Mouse (Mus musculus) CH12.LX (cell line): ENCODE data around the gene Fermt2. TPM values are rescaled to one million over a fixed set of nuclear protein-coding genes. Genes with fewer than 3 reads are reported as not detected.

ENCODE experiments used
- DNase-seq: peaks from one replicate; pipeline ENCODE4 v3.0.0-alpha.2; 2013; ENCODE audit errors: extremely low read depth
- H3K27ac ChIP-seq: 2 replicates; pipeline ENCODE4 v1.5.1; 2012; ENCODE audit warnings: low read depth, mild to moderate bottlenecking, control low read depth, moderate library complexity; ENCODE audit not compliant: insufficient read depth
- H3K27me3 ChIP-seq: replicated peaks from 2 replicates; pipeline ENCODE3; 2012; ENCODE audit warnings: inconsistent platforms
- H3K36me3 ChIP-seq, 2 experiments: replicated peaks in 1 of 2; 2 replicates each; pipeline versions ENCODE3 to v1.6.1; 2012; ENCODE audit warnings: inconsistent platforms in 1 of 2, low read length in 1 of 2, mild to moderate bottlenecking in 1 of 2, mixed read lengths in 1 of 2, moderate library complexity in 1 of 2; ENCODE audit not compliant: control insufficient read depth in 1 of 2, insufficient read depth in 1 of 2
- H3K4me1 ChIP-seq, 2 experiments: 2 replicates each; pipeline ENCODE4 v1.6.1; 2012; ENCODE audit warnings: inconsistent platforms in 1 of 2, moderate library complexity in 1 of 2; ENCODE audit not compliant: insufficient read depth in 2 of 2, control insufficient read depth in 1 of 2
- H3K4me2 ChIP-seq: 2 replicates; pipeline ENCODE4 v1.6.1; 2012; ENCODE audit warnings: low read depth, mild to moderate bottlenecking, control low read depth; ENCODE audit not compliant: poor library complexity, insufficient read depth, severe bottlenecking
- H3K4me3 ChIP-seq, 3 experiments: fragments of 150-350 bp in 1 of 3; sonication (generic) in 1 of 3; replicated peaks in 1 of 3; 2 replicates each; pipeline versions ENCODE3 to v1.5.1; 2011 to 2012; ENCODE audit warnings: low read depth in 2 of 3, low read length in 2 of 3, mild to moderate bottlenecking in 2 of 3, moderate library complexity in 2 of 3, control low read depth in 1 of 3, improper control_type of control experiment in 1 of 3, inconsistent platforms in 1 of 3, mixed read lengths in 1 of 3; ENCODE audit not compliant: poor library complexity in 1 of 3
- H3K79me2 ChIP-seq: replicated peaks from 2 replicates; pipeline ENCODE4 v1.6.1; 2012; ENCODE audit warnings: mild to moderate bottlenecking, moderate library complexity; ENCODE audit not compliant: control insufficient read depth, poor library complexity, insufficient read depth, severe bottlenecking; ENCODE audit errors: extremely low read depth
- H3K9ac ChIP-seq: 2 replicates; pipeline ENCODE4 v1.6.1; 2012; ENCODE audit warnings: low read depth, mild to moderate bottlenecking, control low read depth, moderate library complexity; ENCODE audit not compliant: insufficient read depth
- H3K9me3 ChIP-seq: replicated peaks from 2 replicates; pipeline ENCODE3; 2012; ENCODE audit warnings: low read length, inconsistent platforms, mixed read lengths
- BHLHE40 ChIP-seq: IDR thresholded peaks from 2 replicates; pipeline ENCODE4 v1.6.1; 2011; ENCODE audit warnings: mild to moderate bottlenecking, low read depth, low read length, improper control_type of control experiment
- CHD1 ChIP-seq: IDR thresholded peaks from 2 replicates; pipeline ENCODE4 v1.6.1; 2012; ENCODE audit warnings: low read depth, low read length, improper control_type of control experiment, inconsistent platforms
- CHD2 ChIP-seq: IDR thresholded peaks from 2 replicates; pipeline ENCODE4 v1.6.1; 2011; ENCODE audit warnings: low read length, improper control_type of control experiment
- CTCF ChIP-seq, 2 experiments: IDR thresholded peaks in 1 of 2; conservative IDR thresholded peaks in 1 of 2; 2 replicates each; pipeline ENCODE4 v1.5.1; 2011 to 2012; ENCODE audit warnings: low read depth in 2 of 2, low read length in 2 of 2, improper control_type of control experiment in 1 of 2, inconsistent platforms in 1 of 2, mild to moderate bottlenecking in 1 of 2, moderate library complexity in 1 of 2
- E2F4 ChIP-seq: IDR thresholded peaks from 2 replicates; pipeline ENCODE4 v1.6.1; 2011; ENCODE audit warnings: low read depth, low read length, improper control_type of control experiment; ENCODE audit not compliant: insufficient replicate concordance
- EP300 ChIP-seq: IDR thresholded peaks from 2 replicates; pipeline ENCODE4 v1.6.1; 2011; ENCODE audit warnings: low read length, improper control_type of control experiment
- JUN ChIP-seq: IDR thresholded peaks from 2 replicates; pipeline ENCODE4 v1.6.1; 2011; ENCODE audit warnings: low read depth, mild to moderate bottlenecking, low read length, improper control_type of control experiment, moderate library complexity; ENCODE audit not compliant: insufficient read depth
- JUND ChIP-seq: conservative IDR thresholded peaks from 2 replicates; pipeline ENCODE4 v1.6.1; 2011; ENCODE audit warnings: low read depth, low read length, improper control_type of control experiment
- MAFK ChIP-seq: IDR thresholded peaks from 2 replicates; pipeline ENCODE4 v1.6.1; 2011; ENCODE audit warnings: low read length, improper control_type of control experiment; ENCODE audit not compliant: insufficient replicate concordance
- MAX ChIP-seq: IDR thresholded peaks from 2 replicates; pipeline ENCODE4 v1.6.1; 2011; ENCODE audit warnings: low read length, improper control_type of control experiment
- MEF2A ChIP-seq: IDR thresholded peaks from 2 replicates; pipeline ENCODE4 v1.6.1; 2014; ENCODE audit warnings: low read depth, mild to moderate bottlenecking, inconsistent platforms, low read length, improper control_type of control experiment, borderline replicate concordance
- MYC ChIP-seq: IDR thresholded peaks from 2 replicates; pipeline ENCODE4 v1.6.1; 2011; ENCODE audit warnings: low read depth, mild to moderate bottlenecking, improper control_type of control experiment, low read length
- NELFE ChIP-seq: IDR thresholded peaks from 2 replicates; pipeline ENCODE4 v1.6.1; 2011; ENCODE audit warnings: low read depth, low read length, improper control_type of control experiment
- PAX5 ChIP-seq: IDR thresholded peaks from 2 replicates; pipeline ENCODE4 v1.6.1; 2012; ENCODE audit warnings: low read length, inconsistent platforms, mixed read lengths
- RAD21 ChIP-seq: IDR thresholded peaks from 2 replicates; pipeline ENCODE4 v1.6.1; 2011; ENCODE audit warnings: low read depth, mild to moderate bottlenecking, low read length, improper control_type of control experiment, moderate library complexity
- RCOR1 ChIP-seq: conservative IDR thresholded peaks from 2 replicates; pipeline ENCODE4 v1.6.1; 2012; ENCODE audit warnings: low read depth, mild to moderate bottlenecking, inconsistent platforms, low read length, improper control_type of control experiment
- SIN3A ChIP-seq: IDR thresholded peaks from 2 replicates; pipeline ENCODE4 v1.6.1; 2012; ENCODE audit warnings: low read length, improper control_type of control experiment, inconsistent platforms
- SMC3 ChIP-seq: IDR thresholded peaks from 2 replicates; pipeline ENCODE4 v1.6.1; 2011; ENCODE audit warnings: low read depth, low read length, improper control_type of control experiment
- TBP ChIP-seq: conservative IDR thresholded peaks from 2 replicates; pipeline ENCODE4 v1.6.1; 2011; ENCODE audit warnings: low read depth, low read length, improper control_type of control experiment
- UBTF ChIP-seq: IDR thresholded peaks from 2 replicates; pipeline ENCODE4 v1.6.1; 2012; ENCODE audit warnings: low read depth, mild to moderate bottlenecking, inconsistent platforms, low read length, improper control_type of control experiment, moderate library complexity
- USF2 ChIP-seq: conservative IDR thresholded peaks from 2 replicates; pipeline ENCODE4 v1.6.1; 2011; ENCODE audit warnings: low read depth, low read length, improper control_type of control experiment
- ZNF384 ChIP-seq: IDR thresholded peaks from 2 replicates; pipeline ENCODE4 v1.6.1; 2012; ENCODE audit warnings: low read depth, low read length, improper control_type of control experiment, inconsistent platforms
- dilution Hi-C: fragments of 300-500 bp; cut with MboI; formaldehyde crosslinking; loops from 2 replicates; pipeline ENCODE4 v1.14.3; 2020; ENCODE audit warnings: low sequenced_read_pairs; ENCODE audit not compliant: extremely low pct_unique_long_range_greater_than_20kb, extremely low pct_ligation_motif_present
- in situ Hi-C: fragments of 300-500 bp; cut with MboI; formaldehyde crosslinking; loops from 3 replicates; pipeline ENCODE4 v1.14.3; 2019; ENCODE audit warnings: low sequenced_read_pairs, low pct_ligation_motif_present, low pct_unique_long_range_greater_than_20kb, mixed read lengths
- polyA plus RNA-seq: library from polyadenylated mRNA; unstranded; fragments of >175 nt; gene quantifications from 2 replicates; pipeline ENCODE4 v1.2.1, GENCODE M21; 2012; ENCODE audit warnings: low read depth; ENCODE audit not compliant: insufficient read length
- total RNA-seq, 2 experiments: library from RNA; depleted of rRNA; stranded (reverse); fragments of 300-350 nt in 1 of 2; fragments of >200 nt in 1 of 2; gene quantifications; 2 replicates each; pipeline ENCODE4 v1.2.3; 2012 to 2014

The Fermt2 gene
- total and polyA plus RNA-seq, 3 experiments, result 0.41 TPM; not detected in 2

- in situ Hi-C loops, result no loop called here
- no peak for TF ChIP-seq RCOR1
- no peak for TF ChIP-seq MAX
- no peak for TF ChIP-seq JUN
- TF ChIP-seq EP300, result no peak
- no peak for TF ChIP-seq NELFE
- no peak for TF ChIP-seq USF2
- no peak for TF ChIP-seq UBTF
- TF ChIP-seq E2F4, result no peak
- TF ChIP-seq CHD2, result no peak
- no peak for TF ChIP-seq PAX5
- no peak for TF ChIP-seq MYC
- TF ChIP-seq BHLHE40, result no peak
- no peak for TF ChIP-seq CHD1
- no peak for TF ChIP-seq SMC3
These were observed 91.5 kb downstream of the Fermt2 start for GRCm38 (mm10) chr14:45438250-45438930.

GRCm38 (mm10) chr14:45434220-45434619 is 95.7 kb downstream of the Fermt2 start:
- Histone ChIP-seq H3K36me3 (no peaks in the 10 kb centered on the region), H3K4me2 (no peak overlapping the region), H3K4me1 (no peaks in the 10 kb centered on the region), H3K9ac (no peak overlapping the region), H3K9me3 (peaks cover 12% of the 10 kb centered on the region), H3K27ac (no peak overlapping the region), H3K79me2 (no peaks in the 10 kb centered on the region), H3K4me3 (no peak overlapping the region), H3K27me3 (no peaks in the 10 kb centered on the region)
- TF ChIP-seq UBTF (no peak), RAD21 (peak; percentile 48), USF2 (no peak), SMC3 (no peak; the same call in 1 of the 2 replicates), CTCF (conservative IDR thresholded peaks at IDR 0.05 in 1 of 2, IDR thresholded peaks at IDR 0.05 in 1 of 2; ENCODE audit: low read depth in 2 of 2, low read length in 2 of 2) (peak; percentile 57 to 69; a peak in 3 of 4 replicates), SIN3A (no peak), ZNF384 (no peak), MEF2A (no peak), TBP (no peak), MAFK (no peak), JUND (no peak)
- in situ Hi-C loops, result no loop called here
- DNase-seq, result peak; percentile 21
- dilution Hi-C loops, result no loop called here

More at GRCm38 (mm10) chr14:45438250-45438930, 91.5 kb downstream of the Fermt2 start:
- H3K27me3 ChIP-seq, result no peaks in the 10 kb centered on the region
- H3K4me3 ChIP-seq, result no peak overlapping the region
- H3K36me3 ChIP-seq, result no peaks in the 10 kb centered on the region
- no peaks in the 10 kb centered on the region for H3K79me2 ChIP-seq
- no peaks in the 10 kb centered on the region for H3K9me3 ChIP-seq
- H3K9ac ChIP-seq, result no peak overlapping the region
- dilution Hi-C loops, result no loop called here
- H3K4me2 ChIP-seq, result no peak overlapping the region
- H3K27ac ChIP-seq, result no peak overlapping the region
- no peak for DNase-seq
- H3K4me1 ChIP-seq, result no peaks in the 10 kb centered on the region; a peak in 1 of 4 replicates
